Mouse (Mus musculus) olfactory bulb, adult 2 months (tissue): ENCODE results near the gene AC170998.1.

Source experiments
- CTCF ChIP-seq: fragments of 200-500 bp; IDR thresholded peaks from 2 replicates; pipeline ENCODE4 v1.5.1; 2012; ENCODE audit warnings: low read depth, mild to moderate bottlenecking, low read length, moderate library complexity; ENCODE audit not compliant: insufficient read depth
- POLR2A ChIP-seq: fragments of 200-500 bp; IDR thresholded peaks from 2 replicates; pipeline ENCODE4 v1.6.1; 2012; ENCODE audit warnings: mild to moderate bottlenecking, low read depth, low read length, moderate library complexity; ENCODE audit not compliant: insufficient read depth

- TF ChIP-seq CTCF (no peak), POLR2A (no peak)
Measured at GRCm38 (mm10) chr17:28697290-28698195, 28.3 kb upstream of the AC170998.1 start.
